Mouse (Mus musculus) heart, embryonic 15.5 days (tissue): ENCODE measurements around the gene AI987944. TPM values are rescaled to one million over a fixed set of nuclear protein-coding genes. Genes with fewer than 3 reads are reported as not detected.

ENCODE experiments used
- ATAC-seq: fragments of 200-750 bp; cut with Nextera tagmentation; replicated peaks from 2 replicates; pipeline ENCODE4 v1.8.0; 2017; ENCODE audit warnings: low read depth, moderate TSS enrichment; ENCODE audit not compliant: insufficient number of reproducible peaks, insufficient read depth, low FRiP score
- H3K27ac ChIP-seq: fragments of 300-500 bp; sonication (generic); 2 replicates; pipeline ENCODE4 v1.5.1; 2015; ENCODE audit warnings: mild to moderate bottlenecking, inconsistent platforms
- H3K27me3 ChIP-seq: fragments of 300-500 bp; sonication (generic); 2 replicates; pipeline ENCODE4 v1.6.1; 2015; ENCODE audit warnings: inconsistent platforms
- H3K36me3 ChIP-seq: fragments of 300-500 bp; sonication (generic); 2 replicates; pipeline ENCODE4 v1.6.1; 2015; ENCODE audit warnings: mild to moderate bottlenecking, inconsistent platforms
- H3K4me1 ChIP-seq: fragments of 300-500 bp; sonication (generic); replicated peaks from 2 replicates; pipeline ENCODE4 v1.6.1; 2015; ENCODE audit warnings: inconsistent platforms
- H3K4me2 ChIP-seq: fragments of 300-500 bp; sonication (generic); 2 replicates; pipeline ENCODE4 v1.6.1; 2015; ENCODE audit warnings: inconsistent platforms, mild to moderate bottlenecking, moderate library complexity
- H3K4me3 ChIP-seq: fragments of 300-500 bp; sonication (generic); 2 replicates; pipeline ENCODE4 v1.5.1; 2015; ENCODE audit warnings: mild to moderate bottlenecking, inconsistent platforms
- H3K9ac ChIP-seq: fragments of 300-500 bp; sonication (generic); 2 replicates; pipeline ENCODE4 v1.6.1; 2015; ENCODE audit warnings: mild to moderate bottlenecking, inconsistent platforms
- H3K9me3 ChIP-seq: fragments of 300-500 bp; sonication (generic); replicated peaks from 2 replicates; pipeline ENCODE4 v1.6.1; 2016; ENCODE audit warnings: inconsistent platforms
- WGBS: fragments of 180-500 bp; shearing (Covaris S2); methylation state at CpG from one replicate; pipeline ENCODE4 v1.1.7; 2015; ENCODE audit warnings: mixed read lengths; 5-methylcytosine and 5-hydroxymethylcytosine counted together
- polyA plus RNA-seq: library from polyadenylated mRNA; unstranded; fragments of >200 nt; fragmentation: Nextera tagmentation; extraction: Ambion mirVana; gene quantifications from 2 replicates; pipeline ENCODE4 v1.2.1, GENCODE M21; 2015

AI987944 gene
- polyA plus RNA-seq = 10.1 and 12.4 TPM in 2 replicates

DNA sequence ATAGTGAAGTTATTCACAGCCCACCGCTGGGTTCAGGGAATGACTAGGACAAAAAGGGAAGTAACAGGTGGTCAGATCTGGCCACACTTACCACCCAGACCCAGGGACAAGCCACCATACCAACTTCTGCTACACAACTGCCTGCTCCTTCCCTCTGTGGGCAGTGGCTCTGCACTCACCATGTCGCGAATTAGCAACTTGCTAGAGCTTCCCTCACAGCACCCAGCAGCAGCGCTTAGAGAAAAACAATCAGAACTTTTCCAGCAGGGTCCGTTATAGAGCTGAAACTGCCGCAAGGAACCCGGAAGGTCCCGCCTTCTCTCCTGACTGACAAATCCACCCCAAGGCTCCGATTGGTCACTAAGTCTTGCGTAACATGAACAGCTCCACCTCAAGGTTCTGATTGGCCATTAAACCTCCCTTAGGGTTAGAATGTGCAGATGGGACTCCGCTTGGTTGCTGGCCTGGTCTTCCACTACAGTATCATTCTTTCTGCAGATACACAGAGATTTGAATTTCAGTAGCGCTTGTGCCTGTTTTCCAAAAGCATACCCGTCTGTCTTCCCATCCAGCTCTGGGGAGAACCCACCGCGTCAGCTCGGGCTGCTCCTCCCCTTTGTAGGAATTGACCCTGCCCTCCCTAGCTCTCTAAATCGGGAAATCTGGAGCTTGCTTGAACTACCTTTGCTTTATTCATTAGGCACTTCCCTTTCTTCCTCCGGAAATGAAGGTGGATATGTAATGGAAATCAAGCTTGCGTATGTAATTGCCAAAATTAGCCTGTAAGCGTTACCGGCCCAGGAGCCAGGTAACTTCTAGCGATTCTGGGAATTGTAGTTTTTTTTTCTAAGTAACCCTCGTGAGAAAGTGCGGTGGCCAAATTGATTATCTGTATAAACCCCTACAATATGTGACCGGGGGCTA, at the start of gene AI987944:
TSS of gene AI987944 (minus strand) at position 332 of the 924 bp plus-strand sequence.
- Histone ChIP-seq H3K36me3 (no peaks in the 10 kb centered on the region), H3K27ac (peak within 1 kb of the TSS; percentile 82), H3K4me2 (peak within 1 kb of the TSS; percentile 61), H3K4me1 (no peaks in the 10 kb centered on the region), H3K4me3 (peak within 1 kb of the TSS; percentile 63), H3K27me3 (no peaks in the 10 kb centered on the region), H3K9ac (peak within 1 kb of the TSS; percentile 70), H3K9me3 (no peaks in the 10 kb centered on the region)
- ATAC-seq = peak; percentile 97
- under 1% methylated on average over 25 of the region's 25 CpGs for WGBS

- Histone ChIP-seq H3K36me3 (no peaks in the 10 kb centered on the region), H3K9ac (no peak overlapping the region), H3K27me3 (no peaks in the 10 kb centered on the region), H3K4me3 (no peak overlapping the region), H3K4me2 (no peak overlapping the region), H3K9me3 (no peaks in the 10 kb centered on the region), H3K27ac (no peak overlapping the region), H3K4me1 (no peaks in the 10 kb centered on the region)
- WGBS = 77% methylated on average over 4 of the region's 4 CpGs
- no peak for ATAC-seq
These were observed 951 bp upstream of the AI987944 start for GRCm38 (mm10) chr7:41394130-41394529.

Other genes starting within 250 kb of the AI987944 start
- not detected in 2 replicates for gene Gm5592, start 239.5 kb downstream of the AI987944 start, polyA plus RNA-seq
- 0.14 TPM in 2 replicates for gene Vmn2r57, start 55.3 kb upstream of the AI987944 start, polyA plus RNA-seq
- 0.06 TPM in 1 of 2 replicates, not detected in the other for gene Gm20449, start 106.0 kb upstream of the AI987944 start, polyA plus RNA-seq
- gene AW146154, start 106.5 kb upstream of the AI987944 start, polyA plus RNA-seq = 4.6 and 8.7 TPM in 2 replicates
- not detected in 2 replicates for gene Gm6871, start 180.3 kb upstream of the AI987944 start, polyA plus RNA-seq
- gene 2610021A01Rik, start 205.9 kb upstream of the AI987944 start, polyA plus RNA-seq = 6.3 and 6.8 TPM in 2 replicates
- 5.5 and 6.4 TPM in 2 replicates for gene Zfp788, start 239.8 kb upstream of the AI987944 start, polyA plus RNA-seq